Mouse (Mus musculus) thymus, postnatal 4 days (tissue): Measurements from ENCODE around the gene Trit1.

Experiments used
- DNase-seq: peaks from one replicate; pipeline ENCODE4 v3.0.0; 2021

Trit1 gene

GRCm38 (mm10) chr4:123016451-123016957 is at the start of gene Trit1:
TSS of gene Trit1 (plus strand) at chr4:123016597.
- peak; percentile 96 for DNase-seq

GRCm38 (mm10) chr4:122968106-122968505 is 48.3 kb upstream of the Trit1 start:
- DNase-seq: peak; percentile 47

GRCm38 (mm10) chr4:122971191-122971590 is 45.2 kb upstream of the Trit1 start:
- no peak for DNase-seq

- no peak for DNase-seq
Measured at GRCm38 (mm10) chr4:122971646-122972045, 44.8 kb upstream of the Trit1 start.

GRCm38 (mm10) chr4:122972056-122972455 is 44.3 kb upstream of the Trit1 start:
- DNase-seq: no peak

DNA sequence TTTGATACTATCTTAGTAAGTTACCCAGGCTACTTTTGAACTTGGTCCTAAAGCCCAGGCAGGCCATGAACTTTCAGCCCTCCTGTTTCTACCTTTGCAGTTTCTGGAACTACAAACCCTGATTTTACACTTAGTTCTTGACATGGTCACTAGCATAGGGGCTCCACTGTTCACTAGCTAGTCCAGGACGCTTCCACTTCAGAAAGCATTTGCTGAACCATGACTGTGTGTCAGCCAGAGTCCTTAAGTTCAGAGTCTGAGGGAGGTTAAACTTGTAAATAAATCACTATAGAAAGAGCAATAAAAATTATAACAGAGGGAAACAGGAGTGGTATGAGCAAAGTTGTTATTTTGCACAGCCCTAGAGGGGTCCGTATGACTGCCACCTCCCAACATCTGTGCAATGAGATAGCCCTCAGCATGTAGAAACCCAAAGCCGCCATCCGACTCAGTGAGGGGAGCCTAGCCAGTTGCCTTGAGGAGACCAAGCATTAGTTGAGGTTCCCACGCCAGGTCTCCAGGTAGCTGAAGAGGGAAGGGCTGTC is 41.3 kb upstream of the Trit1 start:
- DNase-seq: no peak

- no peak for DNase-seq
Measured at GRCm38 (mm10) chr4:122976885-122977284, 39.5 kb upstream of the Trit1 start.

- DNase-seq: no peak
Measured at GRCm38 (mm10) chr4:122978850-122979249, 37.5 kb upstream of the Trit1 start.

- DNase-seq: no peak
Measured at GRCm38 (mm10) chr4:122979826-122980225, 36.6 kb upstream of the Trit1 start.

- DNase-seq: no peak
Measured at GRCm38 (mm10) chr4:122980684-122981083, 35.7 kb upstream of the Trit1 start.

- no peak for DNase-seq
Measured at GRCm38 (mm10) chr4:122981238-122981637, 35.2 kb upstream of the Trit1 start.

GRCm38 (mm10) chr4:122981930-122982329 is 34.5 kb upstream of the Trit1 start:
- no peak for DNase-seq

- no peak for DNase-seq
Measured at GRCm38 (mm10) chr4:122982537-122982936, 33.9 kb upstream of the Trit1 start.

DNA sequence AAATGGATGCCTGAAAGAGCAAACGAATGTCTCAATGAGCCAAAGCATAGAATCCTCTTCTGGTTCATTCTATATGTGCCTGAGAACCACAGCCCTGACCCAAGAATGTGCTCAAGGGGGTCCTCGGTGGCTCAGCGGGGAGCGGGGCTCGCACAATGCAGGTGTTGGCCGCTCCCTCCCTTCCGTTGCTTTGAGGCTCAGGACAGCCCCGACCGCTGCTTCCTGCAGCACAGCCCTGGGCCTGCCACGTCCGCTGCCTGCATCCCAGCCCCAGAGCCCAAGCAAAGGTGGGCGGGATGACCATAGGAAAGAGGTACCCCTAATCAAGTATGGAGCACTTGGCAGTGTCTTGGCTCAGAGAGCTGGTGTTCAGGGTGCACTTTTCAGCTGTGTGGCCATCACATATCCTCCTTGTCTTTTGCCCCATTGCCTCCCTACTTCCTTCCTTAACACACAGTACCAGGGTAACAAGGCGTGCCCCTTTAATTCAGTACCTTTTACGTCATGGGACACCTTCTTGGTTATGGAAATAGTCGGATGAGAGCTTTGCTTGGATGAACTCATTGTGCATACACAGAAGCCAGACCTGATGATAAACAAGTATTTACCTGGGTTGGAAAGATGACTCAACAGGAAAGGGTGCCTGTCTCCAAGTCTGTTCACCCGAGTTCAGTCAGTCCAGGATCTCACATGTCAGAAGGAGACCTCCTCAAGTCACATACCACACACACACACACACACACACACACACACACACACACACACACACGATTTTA is 32.7 kb upstream of the Trit1 start:
- DNase-seq: peak; percentile 69

DNA sequence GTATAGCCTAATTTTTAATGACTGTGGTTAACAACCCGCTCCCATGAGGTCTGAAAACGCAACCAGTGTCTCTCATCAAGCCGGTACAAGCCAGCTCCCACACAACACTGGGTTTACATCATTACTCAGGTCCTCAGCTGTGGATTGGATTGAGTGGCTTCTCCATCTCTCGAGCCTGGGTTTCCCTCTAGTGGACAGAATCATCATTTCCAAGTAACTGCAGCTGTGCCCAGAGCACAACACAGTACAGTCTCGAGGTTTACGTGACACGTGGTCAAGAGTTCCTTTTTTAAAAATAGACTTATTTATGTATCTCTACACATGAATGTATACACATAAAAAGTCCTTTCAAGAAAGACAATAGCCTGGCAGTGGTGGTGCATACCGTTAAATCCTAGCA is 31.3 kb upstream of the Trit1 start:
- peak; percentile 56 for DNase-seq

DNA sequence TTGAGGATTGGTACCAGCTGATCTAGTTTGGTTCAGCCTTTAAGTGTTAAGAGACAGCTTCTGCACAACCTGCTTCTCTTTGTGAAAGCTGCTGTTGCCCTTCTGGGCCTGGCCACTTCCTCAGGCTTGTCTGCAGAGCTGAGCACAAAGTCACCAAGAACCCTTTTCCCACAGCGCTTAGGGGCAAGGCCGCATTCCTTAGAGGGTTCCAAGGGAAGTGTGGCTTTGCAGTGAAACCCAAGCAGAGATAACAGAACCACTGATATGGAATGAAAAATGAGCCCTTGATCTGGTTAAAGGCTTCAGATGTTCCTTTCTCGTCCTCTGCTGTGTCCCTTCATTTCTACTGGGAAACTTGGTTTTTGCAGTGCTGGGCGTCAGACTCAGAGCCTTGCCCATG is 29.0 kb upstream of the Trit1 start:
- DNase-seq: no peak

DNA sequence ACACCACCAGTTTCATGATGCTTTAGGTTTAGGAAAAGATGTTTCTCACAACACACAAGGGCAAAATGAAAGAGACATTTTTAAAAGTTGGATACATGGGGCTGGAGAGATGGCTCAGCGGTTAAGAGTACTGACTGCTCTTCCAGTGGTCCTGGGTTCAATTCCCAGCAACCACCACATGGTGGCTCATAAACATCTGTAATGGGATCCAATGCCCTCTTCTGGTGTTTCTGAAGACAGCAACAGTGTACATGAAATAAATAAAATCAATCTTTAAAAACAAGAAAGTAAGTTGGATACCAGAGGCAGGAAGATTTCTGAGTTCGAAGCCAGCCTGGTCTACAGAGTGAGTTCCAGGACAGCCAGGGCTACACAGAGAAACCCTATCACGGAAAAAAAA is 28.4 kb upstream of the Trit1 start:
- DNase-seq: peak; percentile 54

DNA sequence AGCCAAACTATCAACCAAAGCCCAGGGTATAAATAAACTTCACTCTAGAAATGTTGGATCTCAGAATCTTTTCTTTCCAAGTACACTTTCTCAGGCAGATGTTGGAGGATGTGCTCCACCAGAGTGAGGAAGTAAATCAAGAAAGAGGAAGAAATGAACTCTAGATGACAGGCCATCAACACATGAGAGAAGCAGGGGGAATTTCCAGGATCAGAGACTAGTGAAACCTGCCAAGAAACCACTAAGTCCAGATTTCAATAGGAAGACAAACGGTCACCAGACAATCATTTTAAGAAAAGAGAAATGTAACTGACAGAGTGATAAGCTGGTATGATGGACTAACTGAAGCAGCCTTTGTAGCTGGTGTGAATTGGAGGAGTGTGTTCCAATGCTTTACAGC is 25.2 kb upstream of the Trit1 start:
- no peak for DNase-seq

GRCm38 (mm10) chr4:122992276-122992675 is 24.1 kb upstream of the Trit1 start:
- no peak for DNase-seq

GRCm38 (mm10) chr4:122995404-122996220 is 20.8 kb upstream of the Trit1 start, which contains the start of gene Mycl:
TSS of gene Mycl (plus strand) at chr4:122995652.
- DNase-seq: peak; percentile 97

- DNase-seq: no peak
Measured at GRCm38 (mm10) chr4:122996221-122996617, 20.2 kb upstream of the Trit1 start.

GRCm38 (mm10) chr4:122996618-122997381 is 19.6 kb upstream of the Trit1 start:
- DNase-seq: peak; percentile 58
